Mouse (Mus musculus): ENCODE results near the gene Olfr1016.

Olfr1016 gene

GRCm38 (mm10) chr2:85802444-85802843 is at the start of gene Olfr1016:
Gene Olfr1016 (minus strand): TSS chr2:85802544.
- DNase-seq (ENCODE audit: low read depth, low spot score) = no peak

- no peak for DNase-seq (ENCODE audit: low read depth, low spot score)
These were observed 44.4 kb upstream of the Olfr1016 start, which contains the start of gene Olfr1020 for GRCm38 (mm10) chr2:85846730-85847129. Gene Olfr1020 (plus strand): TSS chr2:85847030.

GRCm38 (mm10) chr2:85845383-85845782 is 43.0 kb upstream of the Olfr1016 start, which contains the start of gene Olfr1019:
Gene Olfr1019 (minus strand): TSS chr2:85845483.
- DNase-seq (ENCODE audit: low read depth, low spot score) = no peak

GRCm38 (mm10) chr2:85818179-85818578 is 15.8 kb upstream of the Olfr1016 start, which contains the start of gene Olfr1018:
Gene Olfr1018 (plus strand): TSS chr2:85818479.
- no peak for DNase-seq (ENCODE audit: low read depth, low spot score)

GRCm38 (mm10) chr2:85804501-85804900 is 2.2 kb upstream of the Olfr1016 start:
- DNase-seq (ENCODE audit: low read depth, low spot score) = peak; percentile 15

GRCm38 (mm10) chr2:85792331-85792730 is 10.0 kb downstream of the Olfr1016 start:
- no peak for DNase-seq (ENCODE audit: low read depth, low spot score)

- DNase-seq (ENCODE audit: low read depth, low spot score) = no peak
These were observed 20.6 kb downstream of the Olfr1016 start, which contains the start of gene Olfr1015 for GRCm38 (mm10) chr2:85781717-85782116. Gene Olfr1015 (plus strand): TSS chr2:85782017.

GRCm38 (mm10) chr2:85772413-85772812 is 29.9 kb downstream of the Olfr1016 start, which contains the start of gene Olfr1014:
Gene Olfr1014 (plus strand): TSS chr2:85772713.
- DNase-seq (ENCODE audit: low read depth, low spot score) = no peak

GRCm38 (mm10) chr2:85766798-85767197 is 35.5 kb downstream of the Olfr1016 start, which contains the start of gene Olfr1013:
Gene Olfr1013 (plus strand): TSS chr2:85767098.
- DNase-seq (ENCODE audit: low read depth, low spot score) = no peak

- DNase-seq (ENCODE audit: low read depth, low spot score) = no peak
These were observed 39.7 kb downstream of the Olfr1016 start, which contains the start of gene Olfr1012 for GRCm38 (mm10) chr2:85762666-85763065. Gene Olfr1012 (minus strand): TSS chr2:85762766.

GRCm38 (mm10) chr2:85753822-85754221 is 48.5 kb downstream of the Olfr1016 start:
- DNase-seq (ENCODE audit: low read depth, low spot score) = no peak
